Mouse (Mus musculus): ENCODE measurements around the gene Kctd3. TPM values are rescaled to one million over a fixed set of nuclear protein-coding genes. Genes with fewer than 3 reads are reported as not detected.
A peak's percentile ranks its signal among the peaks of the same experiment; 100 is the strongest.

Gene Kctd3
- polyA plus RNA-seq, 1 experiment = 4.4 TPM

GRCm38 (mm10) chr1:189001815-189002214, 5.8 kb downstream of the Kctd3 start:
- no peak for TF ChIP-seq GATA1 (IDR thresholded peaks at IDR 0.05; ENCODE audit: low read length)
- TF ChIP-seq TAL1 (IDR thresholded peaks at IDR 0.05; ENCODE audit: low read length) = no peak

DNA sequence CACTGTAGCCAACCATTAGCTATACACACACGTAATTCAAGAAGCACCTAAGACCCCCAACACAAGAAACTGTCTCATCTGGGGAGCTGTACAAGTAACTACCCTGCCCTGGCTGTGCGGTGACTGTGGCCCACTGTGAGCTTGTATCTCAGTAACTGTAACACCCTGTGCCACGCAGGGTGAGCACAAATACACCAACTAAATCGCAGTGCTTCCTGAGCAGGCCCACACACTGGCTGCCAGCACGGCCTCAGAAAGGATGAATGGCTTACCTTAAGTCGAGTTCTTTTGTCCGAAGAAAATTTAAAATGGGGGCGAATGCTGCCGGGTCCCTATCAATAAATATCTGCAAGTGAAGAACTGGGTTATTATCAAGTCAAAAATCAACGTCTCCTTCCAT, 7.7 kb downstream of the Kctd3 start:
- Histone ChIP-seq H3K4me3 (replicated peaks) (no peak overlapping the region), H3K9me3 (ENCODE audit: control insufficient read depth, low read length) (no peaks in the 10 kb centered on the region), H3K4me1 (ENCODE audit: control insufficient read depth) (peaks cover 5% of the 10 kb centered on the region; the same call in 1 of the 2 replicates), H3K27me3 (ENCODE audit: control insufficient read depth) (no peaks in the 10 kb centered on the region), H3K36me3 (ENCODE audit: control insufficient read depth) (peaks cover 85% of the 10 kb centered on the region)
- TF ChIP-seq GATA1 (IDR thresholded peaks at IDR 0.05; ENCODE audit: low read length) (no peak), TAL1 (IDR thresholded peaks at IDR 0.05; ENCODE audit: low read length) (no peak)

More at GRCm38 (mm10) chr1:189001815-189002214, 5.8 kb downstream of the Kctd3 start:
- H3K4me3 ChIP-seq (replicated peaks) = no peak overlapping the region
- peaks cover 76% of the 10 kb centered on the region for H3K36me3 ChIP-seq (ENCODE audit: control insufficient read depth)
- peaks cover 23% of the 10 kb centered on the region for H3K4me1 ChIP-seq (ENCODE audit: control insufficient read depth)
- no peaks in the 10 kb centered on the region for H3K9me3 ChIP-seq (ENCODE audit: control insufficient read depth, low read length)
- H3K27me3 ChIP-seq (ENCODE audit: control insufficient read depth) = no peaks in the 10 kb centered on the region

GRCm38 (mm10) chr1:188997921-188998320, 9.7 kb downstream of the Kctd3 start:
- H3K4me3 ChIP-seq (replicated peaks) = no peak overlapping the region
- no peak for TF ChIP-seq GATA1 (IDR thresholded peaks at IDR 0.05; ENCODE audit: low read length)
- TF ChIP-seq TAL1 (IDR thresholded peaks at IDR 0.05; ENCODE audit: low read length) = no peak
- H3K9me3 ChIP-seq (ENCODE audit: control insufficient read depth, low read length) = no peaks in the 10 kb centered on the region
- H3K36me3 ChIP-seq (ENCODE audit: control insufficient read depth) = peaks cover 92% of the 10 kb centered on the region
- no peaks in the 10 kb centered on the region for H3K4me1 ChIP-seq (ENCODE audit: control insufficient read depth)
- H3K27me3 ChIP-seq (ENCODE audit: control insufficient read depth) = no peaks in the 10 kb centered on the region

- Histone ChIP-seq H3K4me1 (ENCODE audit: control insufficient read depth) (no peaks in the 10 kb centered on the region), H3K27me3 (ENCODE audit: control insufficient read depth) (no peaks in the 10 kb centered on the region), H3K9me3 (ENCODE audit: control insufficient read depth, low read length) (no peaks in the 10 kb centered on the region), H3K36me3 (ENCODE audit: control insufficient read depth) (peaks cover 95% of the 10 kb centered on the region), H3K4me3 (replicated peaks) (no peak overlapping the region)
- TF ChIP-seq GATA1 (IDR thresholded peaks at IDR 0.05; ENCODE audit: low read length) (no peak), TAL1 (IDR thresholded peaks at IDR 0.05; ENCODE audit: low read length) (no peak)
These were observed 14.4 kb downstream of the Kctd3 start for GRCm38 (mm10) chr1:188993218-188993617.

DNA sequence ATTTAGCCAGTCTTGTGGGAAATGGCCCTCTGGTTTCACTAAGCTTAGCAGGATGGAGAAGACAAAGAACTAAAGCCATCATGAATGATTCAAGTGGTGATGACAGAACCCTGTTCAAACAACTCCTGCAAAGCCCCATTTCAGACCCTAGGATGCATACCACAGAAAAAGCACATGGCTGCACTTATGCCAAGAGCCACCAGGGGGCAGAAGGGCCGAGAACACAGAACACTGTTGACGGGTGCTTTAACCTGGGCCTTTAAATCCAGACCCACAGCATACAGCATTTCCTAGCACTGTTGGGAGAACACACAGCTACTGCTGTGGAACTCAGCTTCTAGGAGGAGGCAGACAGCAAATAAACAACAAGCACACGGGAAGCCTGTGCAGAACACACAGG, 27.6 kb downstream of the Kctd3 start:
- Histone ChIP-seq H3K9me3 (ENCODE audit: control insufficient read depth, low read length) (no peaks in the 10 kb centered on the region), H3K4me3 (replicated peaks) (no peak overlapping the region), H3K27me3 (ENCODE audit: control insufficient read depth) (no peaks in the 10 kb centered on the region), H3K4me1 (ENCODE audit: control insufficient read depth) (peaks cover 20% of the 10 kb centered on the region), H3K36me3 (ENCODE audit: control insufficient read depth) (peaks cover 92% of the 10 kb centered on the region)
- TF ChIP-seq TAL1 (IDR thresholded peaks at IDR 0.05; ENCODE audit: low read length) = no peak
- no peak for TF ChIP-seq GATA1 (IDR thresholded peaks at IDR 0.05; ENCODE audit: low read length)

GRCm38 (mm10) chr1:188973926-188974325, 33.7 kb downstream of the Kctd3 start:
- TF ChIP-seq TAL1 (IDR thresholded peaks at IDR 0.05; ENCODE audit: low read length) = no peak
- TF ChIP-seq GATA1 (IDR thresholded peaks at IDR 0.05; ENCODE audit: low read length) = no peak
- H3K27me3 ChIP-seq (ENCODE audit: control insufficient read depth) = no peaks in the 10 kb centered on the region
- H3K9me3 ChIP-seq (ENCODE audit: control insufficient read depth, low read length) = peaks cover 10% of the 10 kb centered on the region
- H3K36me3 ChIP-seq (ENCODE audit: control insufficient read depth) = peaks cover 93% of the 10 kb centered on the region
- H3K4me3 ChIP-seq (replicated peaks) = peak overlapping the region; percentile 35
- peaks cover 61% of the 10 kb centered on the region for H3K4me1 ChIP-seq (ENCODE audit: control insufficient read depth)

GRCm38 (mm10) chr1:188973078-188973477, 34.6 kb downstream of the Kctd3 start:
- peaks cover 93% of the 10 kb centered on the region for H3K36me3 ChIP-seq (ENCODE audit: control insufficient read depth)

GRCm38 (mm10) chr1:188952501-188952900, 55.1 kb downstream of the Kctd3 start:
- H3K9me3 ChIP-seq (ENCODE audit: control insufficient read depth, low read length) = peaks cover 2% of the 10 kb centered on the region; the same call in 1 of the 2 replicates
- H3K27me3 ChIP-seq (ENCODE audit: control insufficient read depth) = peaks cover 8% of the 10 kb centered on the region
- no peaks in the 10 kb centered on the region for H3K36me3 ChIP-seq (ENCODE audit: control insufficient read depth)
- H3K4me3 ChIP-seq (replicated peaks) = no peak overlapping the region
- H3K4me1 ChIP-seq (ENCODE audit: control insufficient read depth) = peaks cover 11% of the 10 kb centered on the region
- TF ChIP-seq GATA1 (IDR thresholded peaks at IDR 0.05; ENCODE audit: low read length) = no peak
- no peak for TF ChIP-seq TAL1 (IDR thresholded peaks at IDR 0.05; ENCODE audit: low read length)

More at GRCm38 (mm10) chr1:188973078-188973477, 34.6 kb downstream of the Kctd3 start:
- Histone ChIP-seq H3K9me3 (ENCODE audit: control insufficient read depth, low read length) (peaks cover 10% of the 10 kb centered on the region), H3K4me1 (ENCODE audit: control insufficient read depth) (peaks cover 66% of the 10 kb centered on the region), H3K4me3 (replicated peaks) (peak overlapping the region; percentile 46), H3K27me3 (ENCODE audit: control insufficient read depth) (no peaks in the 10 kb centered on the region)
- TF ChIP-seq TAL1 (IDR thresholded peaks at IDR 0.05; ENCODE audit: low read length) = peak; percentile 100
- TF ChIP-seq GATA1 (IDR thresholded peaks at IDR 0.05; ENCODE audit: low read length) = peak; percentile 97

- TF ChIP-seq GATA1 (IDR thresholded peaks at IDR 0.05; ENCODE audit: low read length) (no peak), TAL1 (IDR thresholded peaks at IDR 0.05; ENCODE audit: low read length) (no peak)
- Histone ChIP-seq H3K27me3 (ENCODE audit: control insufficient read depth) (peaks cover 8% of the 10 kb centered on the region), H3K4me1 (ENCODE audit: control insufficient read depth) (peaks cover 19% of the 10 kb centered on the region), H3K4me3 (replicated peaks) (no peak overlapping the region), H3K9me3 (ENCODE audit: control insufficient read depth, low read length) (no peaks in the 10 kb centered on the region), H3K36me3 (ENCODE audit: control insufficient read depth) (no peaks in the 10 kb centered on the region)
These were observed 56.5 kb downstream of the Kctd3 start for GRCm38 (mm10) chr1:188951091-188951490.

GRCm38 (mm10) chr1:188948276-188948675, 59.4 kb downstream of the Kctd3 start:
- Histone ChIP-seq H3K36me3 (ENCODE audit: control insufficient read depth) (no peaks in the 10 kb centered on the region), H3K4me3 (replicated peaks) (no peak overlapping the region), H3K4me1 (ENCODE audit: control insufficient read depth) (peaks cover 23% of the 10 kb centered on the region), H3K9me3 (ENCODE audit: control insufficient read depth, low read length) (no peaks in the 10 kb centered on the region), H3K27me3 (ENCODE audit: control insufficient read depth) (peaks cover 4% of the 10 kb centered on the region)
- no peak for TF ChIP-seq GATA1 (IDR thresholded peaks at IDR 0.05; ENCODE audit: low read length)
- TF ChIP-seq TAL1 (IDR thresholded peaks at IDR 0.05; ENCODE audit: low read length) = no peak
